Mouse (Mus musculus) embryonic facial prominence, embryonic 11.5 days (tissue): ENCODE results near the gene Stk11ip. TPM values are rescaled to one million over a fixed set of nuclear protein-coding genes. Genes with fewer than 3 reads are reported as not detected.

ENCODE experiments used
- ATAC-seq: fragments of 200-750 bp; cut with Nextera tagmentation; replicated peaks from 2 replicates; pipeline ENCODE4 v1.8.0; 2017; ENCODE audit warnings: low read depth; ENCODE audit not compliant: insufficient number of reproducible peaks, low FRiP score, low TSS enrichment
- DNase-seq: peaks from one replicate; pipeline ENCODE4 v3.0.0-alpha.2; 2015; ENCODE audit warnings: low spot score
- H3K27ac ChIP-seq: fragments of 300-500 bp; sonication (generic); replicated peaks from 2 replicates; pipeline ENCODE4 v1.5.1; 2014; ENCODE audit warnings: mild to moderate bottlenecking, low read depth, low read length, control low read depth
- H3K27me3 ChIP-seq: fragments of 300-500 bp; sonication (generic); 2 replicates; pipeline ENCODE4 v1.6.1; 2014; ENCODE audit warnings: mild to moderate bottlenecking, low read length, moderate library complexity, mixed read lengths; ENCODE audit not compliant: control insufficient read depth, insufficient read depth
- H3K36me3 ChIP-seq: fragments of 300-500 bp; sonication (generic); replicated peaks from 2 replicates; pipeline ENCODE4 v1.6.1; 2014; ENCODE audit warnings: low read depth, mild to moderate bottlenecking, low read length, moderate library complexity, mixed read lengths; ENCODE audit not compliant: control insufficient read depth, insufficient read depth
- H3K4me1 ChIP-seq: fragments of 300-500 bp; sonication (generic); 2 replicates; pipeline ENCODE4 v1.6.1; 2014; ENCODE audit warnings: low read length, mixed read lengths; ENCODE audit not compliant: control insufficient read depth, insufficient read depth
- H3K4me2 ChIP-seq: fragments of 300-500 bp; sonication (generic); 2 replicates; pipeline ENCODE4 v1.6.1; 2014; ENCODE audit warnings: low read depth, mild to moderate bottlenecking, control low read depth, low read length, moderate library complexity
- H3K4me3 ChIP-seq: fragments of 300-500 bp; sonication (generic); 2 replicates; pipeline ENCODE4 v1.5.1; 2014; ENCODE audit warnings: low read depth, low read length, control low read depth
- H3K9ac ChIP-seq: fragments of 300-500 bp; sonication (generic); replicated peaks from 2 replicates; pipeline ENCODE4 v1.6.1; 2014; ENCODE audit warnings: mild to moderate bottlenecking, control low read depth, low read length
- H3K9me3 ChIP-seq: fragments of 300-500 bp; sonication (generic); replicated peaks from 2 replicates; pipeline ENCODE4 v1.6.1; 2016; ENCODE audit warnings: mild to moderate bottlenecking, low read length, inconsistent platforms, mixed read lengths; ENCODE audit not compliant: control insufficient read depth
- WGBS: fragments of 180-500 bp; shearing (Covaris S2); extraction: QIAGEN DNeasy Blood & Tissue Kit; methylation state at CpG from one replicate; pipeline ENCODE4 v1.1.7; 2014; 5-methylcytosine and 5-hydroxymethylcytosine counted together
- polyA plus RNA-seq: library from polyadenylated mRNA; unstranded; fragments of >200 nt; fragmentation: Nextera tagmentation; extraction: Ambion mirVana; gene quantifications from 2 replicates; pipeline ENCODE4 v1.2.1, GENCODE M21; 2014

Gene Stk11ip
- polyA plus RNA-seq, 1 experiment from 2014 or later: 11.4 TPM

- no peak for DNase-seq
- WGBS: 89% methylated on average over 3 of the region's 3 CpGs
- Histone ChIP-seq H3K9ac (no peak overlapping the region), H3K27ac (no peak overlapping the region), H3K4me1 (peaks cover 5% of the 10 kb centered on the region; the same call in 1 of the 2 replicates), H3K4me2 (no peak overlapping the region), H3K36me3 (no peaks in the 10 kb centered on the region; the same call in 1 of the 2 replicates), H3K4me3 (no peak overlapping the region), H3K27me3 (no peaks in the 10 kb centered on the region), H3K9me3 (no peaks in the 10 kb centered on the region)
- no peak for ATAC-seq
Measured at GRCm38 (mm10) chr1:75548083-75548482, 26.8 kb downstream of the Stk11ip start.

GRCm38 (mm10) chr1:75548871-75549270, 27.5 kb downstream of the Stk11ip start:
- no peak overlapping the region for H3K4me2 ChIP-seq
- WGBS: 91% methylated on average over 17 of the region's 17 CpGs
- DNase-seq: no peak

GRCm38 (mm10) chr1:75549289-75550279, 28.3 kb downstream of the Stk11ip start:
- no peaks in the 10 kb centered on the region; the same call in 1 of the 2 replicates for H3K36me3 ChIP-seq
- no peak for ATAC-seq

More at GRCm38 (mm10) chr1:75548871-75549270, 27.5 kb downstream of the Stk11ip start:
- ATAC-seq: no peak
- H3K9me3 ChIP-seq: no peaks in the 10 kb centered on the region
- no peaks in the 10 kb centered on the region for H3K27me3 ChIP-seq
- H3K4me1 ChIP-seq: peaks cover 5% of the 10 kb centered on the region; the same call in 1 of the 2 replicates
- no peaks in the 10 kb centered on the region; the same call in 1 of the 2 replicates for H3K36me3 ChIP-seq
- no peak overlapping the region for H3K9ac ChIP-seq
- H3K27ac ChIP-seq: no peak overlapping the region
- no peak overlapping the region for H3K4me3 ChIP-seq

GRCm38 (mm10) chr1:75550586-75550985, 29.3 kb downstream of the Stk11ip start:
- H3K27ac ChIP-seq: no peak overlapping the region
- H3K4me3 ChIP-seq: no peak overlapping the region
- H3K27me3 ChIP-seq: no peaks in the 10 kb centered on the region
- ATAC-seq (no peak), DNase-seq (no peak)
- peaks cover 5% of the 10 kb centered on the region; the same call in 1 of the 2 replicates for H3K4me1 ChIP-seq
- H3K9ac ChIP-seq: no peak overlapping the region
- H3K9me3 ChIP-seq: no peaks in the 10 kb centered on the region
- 89% methylated on average over 15 of the region's 15 CpGs for WGBS
- H3K4me2 ChIP-seq: no peak overlapping the region
- H3K36me3 ChIP-seq: no peaks in the 10 kb centered on the region; the same call in 1 of the 2 replicates

More at GRCm38 (mm10) chr1:75549289-75550279, 28.3 kb downstream of the Stk11ip start:
- Histone ChIP-seq H3K27ac (no peak overlapping the region), H3K4me2 (no peak overlapping the region), H3K4me1 (peaks cover 5% of the 10 kb centered on the region; the same call in 1 of the 2 replicates), H3K27me3 (no peaks in the 10 kb centered on the region), H3K9ac (no peak overlapping the region), H3K4me3 (no peak overlapping the region), H3K9me3 (no peaks in the 10 kb centered on the region)
- 84% methylated on average over 17 of the region's 17 CpGs for WGBS
- no peak for DNase-seq

- DNase-seq: no peak
- Histone ChIP-seq H3K9ac (no peak overlapping the region), H3K27me3 (no peaks in the 10 kb centered on the region), H3K27ac (no peak overlapping the region), H3K9me3 (no peaks in the 10 kb centered on the region), H3K4me2 (no peak overlapping the region), H3K4me1 (peaks cover 6% of the 10 kb centered on the region), H3K36me3 (no peaks in the 10 kb centered on the region), H3K4me3 (no peak overlapping the region)
- ATAC-seq: no peak
- WGBS: 89% methylated on average over 7 of the region's 7 CpGs
Measured at GRCm38 (mm10) chr1:75555680-75556079, 34.4 kb downstream of the Stk11ip start.

- Histone ChIP-seq H3K4me1 (peaks cover 6% of the 10 kb centered on the region), H3K4me2 (no peak overlapping the region), H3K27ac (no peak overlapping the region), H3K36me3 (no peaks in the 10 kb centered on the region), H3K27me3 (no peaks in the 10 kb centered on the region), H3K9ac (no peak overlapping the region), H3K4me3 (no peak overlapping the region), H3K9me3 (no peaks in the 10 kb centered on the region)
- DNase-seq: no peak
- WGBS: 90% methylated on average over 9 of the region's 9 CpGs
- no peak for ATAC-seq
Measured at GRCm38 (mm10) chr1:75556143-75556781, 34.9 kb downstream of the Stk11ip start.

- ATAC-seq (no peak), DNase-seq (no peak)
- no peak overlapping the region for H3K27ac ChIP-seq
- 90% methylated on average over 7 of the region's 7 CpGs for WGBS
- H3K4me2 ChIP-seq: no peak overlapping the region
- H3K36me3 ChIP-seq: no peaks in the 10 kb centered on the region
- H3K9me3 ChIP-seq: no peaks in the 10 kb centered on the region
- H3K4me3 ChIP-seq: no peak overlapping the region
- no peaks in the 10 kb centered on the region for H3K27me3 ChIP-seq
- peaks cover 6% of the 10 kb centered on the region for H3K4me1 ChIP-seq
- H3K9ac ChIP-seq: no peak overlapping the region
Measured at GRCm38 (mm10) chr1:75557041-75557440, 35.7 kb downstream of the Stk11ip start.
